Mouse (Mus musculus) inflammation-experienced regulatory T-cells, adult 6 months (primary cell): ENCODE results near the gene Frmd6. TPM values are rescaled to one million over a fixed set of nuclear protein-coding genes. Genes with fewer than 3 reads are reported as not detected.

Source experiments
- ATAC-seq: one replicate; pipeline ENCODE4 v1.8.0; 2017
- polyA plus RNA-seq, 3 experiments: library from polyadenylated mRNA; unstranded; fragments of 100-300 nt; shearing (Covaris generic); gene quantifications; one replicate each; pipeline ENCODE4 v1.2.1; 2017

Gene Frmd6
- 10 to 100 TPM in 2 of 3 experiments, 1 to 10 TPM in 1; 9.1 to 17.7 (median 13.8) TPM for polyA plus RNA-seq

- ATAC-seq = peak; percentile 67
Measured at GRCm38 (mm10) chr12:70824729-70825650, at the start of gene Frmd6. Gene Frmd6, plus strand, starts transcription at chr12:70825514.

GRCm38 (mm10) chr12:70775609-70776008 is 49.7 kb upstream of the Frmd6 start:
- no peak for ATAC-seq

- no peak for ATAC-seq
Measured at GRCm38 (mm10) chr12:70776683-70777082, 48.6 kb upstream of the Frmd6 start.

GRCm38 (mm10) chr12:70777466-70777865 is 47.8 kb upstream of the Frmd6 start:
- ATAC-seq = no peak

GRCm38 (mm10) chr12:70777866-70778265 is 47.4 kb upstream of the Frmd6 start:
- no peak for ATAC-seq

DNA sequence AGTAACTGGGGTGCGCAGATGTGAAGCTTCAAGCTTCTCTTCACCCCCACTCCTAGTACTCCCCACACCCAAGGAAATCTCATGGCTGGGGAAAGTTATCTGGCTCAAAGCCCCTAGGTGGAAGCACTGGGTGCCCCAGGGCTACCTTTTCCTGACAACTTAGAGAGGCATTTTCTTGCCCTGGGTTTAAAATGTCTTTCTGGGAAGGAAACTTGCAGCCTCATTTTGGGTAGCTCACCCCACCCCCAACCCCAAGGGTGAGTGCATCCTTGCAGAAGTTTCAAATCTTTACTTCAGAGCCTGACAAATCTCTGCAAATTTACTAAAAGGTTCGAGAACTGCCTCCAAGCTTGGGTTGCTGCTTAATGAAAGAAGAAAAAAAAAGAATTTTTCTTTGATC is 47.0 kb upstream of the Frmd6 start:
- ATAC-seq = no peak

GRCm38 (mm10) chr12:70778724-70779123 is 46.6 kb upstream of the Frmd6 start:
- no peak for ATAC-seq

GRCm38 (mm10) chr12:70783049-70783448 is 42.3 kb upstream of the Frmd6 start:
- no peak for ATAC-seq

DNA sequence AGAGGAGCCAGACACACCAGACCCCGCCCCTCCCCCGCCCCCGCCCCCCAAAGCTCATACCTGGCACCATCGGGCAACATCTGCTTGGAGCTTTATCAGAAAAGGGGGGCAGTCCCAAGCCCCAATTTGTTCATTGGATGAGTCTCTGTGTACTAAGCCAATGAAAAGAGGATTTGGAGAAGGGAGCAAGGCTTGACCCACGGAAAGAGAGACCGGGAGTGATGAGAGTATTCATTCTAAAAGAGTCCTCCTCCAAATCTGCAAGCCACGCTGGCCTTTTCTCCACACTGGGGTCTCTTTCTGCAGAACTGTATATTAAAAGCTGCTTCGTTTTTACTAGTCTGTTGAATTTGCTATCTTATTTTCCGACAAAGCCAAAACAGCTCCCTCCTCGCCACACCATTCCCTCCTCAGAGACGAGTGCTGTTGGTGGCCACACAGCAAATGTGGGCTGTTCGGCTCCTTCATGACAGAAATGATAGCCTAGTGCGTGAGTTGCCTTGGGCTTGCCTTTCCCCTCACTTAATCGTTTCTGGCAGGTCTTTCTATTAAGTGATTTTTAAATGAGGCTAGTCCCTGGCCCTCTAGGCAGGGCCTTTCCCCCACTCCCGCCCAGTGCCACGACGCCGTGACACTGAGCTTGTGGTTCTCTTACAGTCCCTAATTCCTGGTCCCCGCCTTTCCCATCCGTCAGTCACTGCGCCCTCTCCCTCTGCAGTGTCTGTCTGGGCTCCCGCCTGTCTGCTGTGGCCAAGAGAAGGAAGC is 41.7 kb upstream of the Frmd6 start:
- ATAC-seq = no peak

DNA sequence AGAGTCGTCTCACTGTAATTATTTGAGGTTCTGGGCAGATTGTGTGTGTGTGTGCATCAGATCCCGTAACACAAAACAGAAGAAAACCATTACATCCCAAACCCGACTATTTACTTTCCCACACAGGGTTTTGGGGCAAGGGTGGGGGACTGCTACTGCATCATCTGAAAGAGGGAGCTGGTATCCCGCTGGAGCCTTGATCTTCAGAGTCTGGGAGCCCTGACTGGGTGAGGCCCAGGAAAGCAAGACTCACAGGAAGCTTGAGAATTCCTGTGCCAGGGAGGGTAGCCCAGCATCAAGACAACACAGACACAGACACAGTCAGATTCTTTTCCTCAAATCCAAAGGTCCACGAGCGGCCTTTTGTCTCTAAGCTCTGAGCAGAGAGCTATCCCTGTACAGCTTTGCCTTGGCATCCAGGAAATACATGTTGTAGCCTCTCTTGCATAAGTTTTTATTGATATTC is 41.0 kb upstream of the Frmd6 start:
- ATAC-seq = no peak

DNA sequence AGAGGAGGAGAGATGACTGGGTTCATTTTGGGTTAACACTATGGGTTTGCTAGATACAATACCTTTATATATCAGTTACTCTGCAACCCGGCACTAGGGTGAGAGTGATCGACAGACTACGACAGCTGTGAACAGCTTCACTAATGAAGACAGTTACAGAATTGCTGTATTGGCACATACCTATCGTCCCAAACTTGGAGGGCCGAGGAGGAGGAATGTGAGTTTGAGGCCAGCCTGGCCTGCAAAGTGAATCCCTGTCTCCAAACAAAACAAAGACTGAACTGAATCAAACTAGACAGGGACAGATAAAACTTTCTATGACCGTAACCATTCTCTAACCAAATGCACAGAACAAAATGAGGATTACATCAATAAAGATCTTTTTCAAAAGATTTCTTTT is 36.0 kb upstream of the Frmd6 start:
- no peak for ATAC-seq

GRCm38 (mm10) chr12:70793291-70793690 is 32.0 kb upstream of the Frmd6 start:
- no peak for ATAC-seq

- ATAC-seq = no peak
Measured at GRCm38 (mm10) chr12:70794543-70795388, 30.5 kb upstream of the Frmd6 start.

GRCm38 (mm10) chr12:70795389-70795711 is 30.0 kb upstream of the Frmd6 start:
- no peak for ATAC-seq

GRCm38 (mm10) chr12:70798496-70798895 is 26.8 kb upstream of the Frmd6 start:
- no peak for ATAC-seq

- ATAC-seq = no peak
Measured at GRCm38 (mm10) chr12:70799231-70800002, 25.9 kb upstream of the Frmd6 start.

GRCm38 (mm10) chr12:70800086-70800485 is 25.2 kb upstream of the Frmd6 start:
- ATAC-seq = no peak

DNA sequence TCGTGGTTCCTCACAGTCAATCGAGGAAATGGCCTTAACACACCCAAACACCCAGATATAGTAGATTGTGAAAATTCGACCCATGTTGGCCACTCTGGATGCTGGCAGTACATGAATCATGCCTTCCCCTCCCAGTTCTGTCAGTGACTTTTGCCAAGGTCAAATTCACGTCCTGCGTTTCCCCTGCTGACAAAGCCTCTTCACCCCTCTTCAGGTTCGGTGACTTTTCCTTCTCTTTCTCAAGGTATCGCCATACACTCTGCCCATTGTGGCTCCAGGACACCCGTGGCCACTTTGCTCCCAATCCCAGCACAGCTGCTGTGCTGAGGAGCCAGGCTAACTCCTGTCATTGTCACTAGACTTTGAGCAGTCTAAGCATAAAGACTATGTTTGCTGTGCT is 24.0 kb upstream of the Frmd6 start:
- ATAC-seq = no peak

DNA sequence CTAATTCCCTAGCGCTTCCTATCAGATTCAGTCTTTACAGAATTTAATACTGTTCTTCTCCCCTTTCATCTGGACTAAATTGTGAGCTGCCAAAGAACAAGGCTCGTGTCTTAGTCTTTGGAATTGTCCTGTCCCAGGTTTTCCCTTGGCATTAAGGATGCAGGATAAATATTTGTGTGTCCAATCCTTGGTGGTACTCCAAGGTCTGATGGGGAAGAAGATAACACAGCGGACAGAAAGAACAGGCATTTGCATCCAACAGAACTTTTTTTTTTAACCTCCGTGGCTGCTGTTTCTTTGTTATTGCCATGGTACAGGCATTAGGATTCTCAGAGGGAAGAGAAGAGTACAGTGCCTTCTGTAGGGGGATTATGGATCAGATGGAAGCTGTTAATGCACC is 21.8 kb upstream of the Frmd6 start:
- ATAC-seq = no peak

GRCm38 (mm10) chr12:70804989-70805388 is 20.3 kb upstream of the Frmd6 start:
- ATAC-seq = no peak

- ATAC-seq = no peak
Measured at GRCm38 (mm10) chr12:70807543-70807942, 17.8 kb upstream of the Frmd6 start.

- ATAC-seq = no peak
Measured at GRCm38 (mm10) chr12:70807975-70808374, 17.3 kb upstream of the Frmd6 start.
